Mouse (Mus musculus) thymus, adult 2 months (tissue): Measurements from ENCODE around the gene Cebpb.

Source experiments
- CTCF ChIP-seq: fragments of 200-500 bp; IDR thresholded peaks from 2 replicates; pipeline ENCODE4 v1.5.1; 2012; ENCODE audit warnings: mild to moderate bottlenecking, control low read depth, low read length, moderate library complexity, borderline replicate concordance; ENCODE audit not compliant: control insufficient read depth, poor library complexity, insufficient read depth; ENCODE audit errors: extremely low read depth
- POLR2A ChIP-seq: fragments of 200-500 bp; IDR thresholded peaks from 2 replicates; pipeline ENCODE4 v1.6.1; 2012; ENCODE audit warnings: mild to moderate bottlenecking, low read length, control low read depth, moderate library complexity; ENCODE audit not compliant: control insufficient read depth, poor library complexity, insufficient read depth; ENCODE audit errors: extremely low read depth

- TF ChIP-seq CTCF (no peak), POLR2A (no peak)
Observed at GRCm38 (mm10) chr2:167672212-167672685, 16.5 kb upstream of the Cebpb start.
